Mouse (Mus musculus) cerebellum, adult 2 months (tissue): ENCODE measurements around the gene Erc1.

ENCODE experiments used
- CTCF ChIP-seq: fragments of 200-500 bp; IDR thresholded peaks from 2 replicates; pipeline ENCODE4 v1.5.1; 2011; ENCODE audit warnings: low read depth, mild to moderate bottlenecking, control low read depth, low read length, moderate library complexity, borderline replicate concordance; ENCODE audit not compliant: insufficient read depth
- POLR2A ChIP-seq: fragments of 200-500 bp; IDR thresholded peaks from 2 replicates; pipeline ENCODE4 v1.6.1; 2011; ENCODE audit warnings: low read length, control low read depth, borderline replicate concordance; ENCODE audit not compliant: insufficient read depth

GRCm38 (mm10) chr6:119781109-119781508 is 66.9 kb downstream of the Erc1 start:
- no peak for TF ChIP-seq CTCF
- no peak for TF ChIP-seq POLR2A
